Mouse (Mus musculus) kidney, postnatal 0 days (tissue): ENCODE data around the gene Matn1. TPM values are rescaled to one million over a fixed set of nuclear protein-coding genes. Genes with fewer than 3 reads are reported as not detected.

Experiments
- ATAC-seq: fragments of 200-750 bp; cut with Nextera tagmentation; replicated peaks from 2 replicates; pipeline ENCODE4 v1.8.0; 2017; ENCODE audit warnings: low read depth, moderate number of reproducible peaks, moderate TSS enrichment, moderate library complexity; ENCODE audit not compliant: low FRiP score
- DNase-seq: peaks from one replicate; pipeline ENCODE4 v3.0.0-alpha.2; 2016; ENCODE audit warnings: low spot score
- H3K27ac ChIP-seq: fragments of 300-500 bp; sonication (generic); 2 replicates; pipeline ENCODE4 v1.5.1; 2014; ENCODE audit warnings: mild to moderate bottlenecking
- H3K27me3 ChIP-seq: fragments of 300-500 bp; sonication (generic); 2 replicates; pipeline ENCODE4 v1.6.1; 2014; ENCODE audit warnings: low read length, mixed read lengths; ENCODE audit not compliant: insufficient read depth
- H3K36me3 ChIP-seq: fragments of 300-500 bp; sonication (generic); 2 replicates; pipeline ENCODE4 v1.6.1; 2014; ENCODE audit warnings: low read length, mixed read lengths; ENCODE audit not compliant: insufficient read depth
- H3K4me1 ChIP-seq: fragments of 300-500 bp; sonication (generic); replicated peaks from 2 replicates; pipeline ENCODE4 v1.6.1; 2014; ENCODE audit warnings: antibody characterized with exemption, low read length, mixed read lengths; ENCODE audit not compliant: insufficient read depth
- H3K4me2 ChIP-seq: fragments of 300-500 bp; sonication (generic); 2 replicates; pipeline ENCODE4 v1.6.1; 2014; ENCODE audit warnings: mild to moderate bottlenecking, low read length, moderate library complexity, mixed read lengths
- H3K4me3 ChIP-seq: fragments of 300-500 bp; sonication (generic); replicated peaks from 2 replicates; pipeline ENCODE4 v1.5.1; 2014; ENCODE audit warnings: low read depth, low read length
- H3K9ac ChIP-seq: fragments of 300-500 bp; sonication (generic); 2 replicates; pipeline ENCODE4 v1.6.1; 2014; ENCODE audit warnings: low read depth, low read length
- H3K9me3 ChIP-seq: fragments of 300-500 bp; sonication (generic); replicated peaks from 2 replicates; pipeline ENCODE4 v1.6.1; 2016; ENCODE audit warnings: low read length, inconsistent platforms, mixed read lengths
- CTCF ChIP-seq: IDR thresholded peaks from 2 replicates; pipeline ENCODE4 v1.5.1; 2016; ENCODE audit warnings: antibody characterized with exemption, low read depth, mild to moderate bottlenecking, moderate library complexity
- WGBS: fragments of 180-500 bp; shearing (Covaris S2); extraction: QIAGEN DNeasy Blood & Tissue Kit; methylation state at CpG from one replicate; pipeline ENCODE4 v1.1.7; 2014; 5-methylcytosine and 5-hydroxymethylcytosine counted together
- polyA plus RNA-seq: library from polyadenylated mRNA; unstranded; fragments of >200 nt; fragmentation: Nextera tagmentation; extraction: Ambion mirVana; gene quantifications from 2 replicates; pipeline ENCODE4 v1.2.1, GENCODE M21; 2015

Gene Matn1
- polyA plus RNA-seq, 1 experiment from 2014 or later, result 0.29 TPM

GRCm38 (mm10) chr4:130987046-130987445 is 42.9 kb downstream of the Matn1 start:
- no peak for DNase-seq
- H3K4me3 ChIP-seq, result no peak overlapping the region
- 68% methylated on average over 4 of the region's 4 CpGs for WGBS
- no peaks in the 10 kb centered on the region for H3K36me3 ChIP-seq
- no peak overlapping the region for H3K9ac ChIP-seq
- ATAC-seq, result no peak
- no peak for TF ChIP-seq CTCF
- no peaks in the 10 kb centered on the region for H3K27me3 ChIP-seq
- H3K4me2 ChIP-seq, result no peak overlapping the region
- H3K4me1 ChIP-seq, result no peaks in the 10 kb centered on the region
- H3K27ac ChIP-seq, result no peak overlapping the region
- H3K9me3 ChIP-seq, result no peaks in the 10 kb centered on the region

- H3K27me3 ChIP-seq, result no peaks in the 10 kb centered on the region
- 67% methylated on average over 6 of the region's 6 CpGs for WGBS
- no peak overlapping the region for H3K4me2 ChIP-seq
- no peaks in the 10 kb centered on the region for H3K36me3 ChIP-seq
- H3K9ac ChIP-seq, result no peak overlapping the region
- TF ChIP-seq CTCF, result no peak
- DNase-seq (no peak), ATAC-seq (no peak)
- no peak overlapping the region for H3K4me3 ChIP-seq
- no peaks in the 10 kb centered on the region for H3K4me1 ChIP-seq
- no peak overlapping the region for H3K27ac ChIP-seq
- H3K9me3 ChIP-seq, result no peaks in the 10 kb centered on the region
Measured at GRCm38 (mm10) chr4:130988219-130988839, 44.1 kb downstream of the Matn1 start.

DNA sequence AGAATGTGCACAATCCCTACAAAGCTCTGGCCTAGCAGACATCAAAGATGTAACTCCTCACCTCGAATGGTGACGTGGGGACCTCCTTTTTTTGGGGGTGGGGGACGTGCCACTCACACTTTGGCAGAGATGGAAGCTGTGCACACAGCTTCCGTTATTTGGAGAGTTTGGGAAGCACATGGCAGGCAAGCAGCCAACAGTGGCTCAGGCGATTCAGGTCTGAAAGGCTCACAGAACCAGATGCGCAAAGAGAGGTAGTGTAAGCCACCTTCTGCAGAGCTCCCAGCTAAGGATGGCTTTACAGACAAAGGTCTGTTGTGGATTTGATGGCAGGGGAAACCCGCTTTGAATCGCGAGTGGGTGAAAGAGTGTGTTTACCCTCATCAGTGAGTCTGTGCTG is 45.0 kb downstream of the Matn1 start:
- TF ChIP-seq CTCF, result no peak
- no peaks in the 10 kb centered on the region for H3K4me1 ChIP-seq
- no peak overlapping the region for H3K27ac ChIP-seq
- H3K27me3 ChIP-seq, result no peaks in the 10 kb centered on the region
- ATAC-seq (no peak), DNase-seq (no peak)
- H3K9ac ChIP-seq, result no peak overlapping the region
- no peaks in the 10 kb centered on the region for H3K36me3 ChIP-seq
- no peaks in the 10 kb centered on the region for H3K9me3 ChIP-seq
- H3K4me2 ChIP-seq, result no peak overlapping the region
- 65% methylated on average over 9 of the region's 9 CpGs for WGBS
- no peak overlapping the region for H3K4me3 ChIP-seq

GRCm38 (mm10) chr4:130990966-130991365 is 46.8 kb downstream of the Matn1 start:
- DNase-seq (no peak), ATAC-seq (no peak)
- Histone ChIP-seq H3K4me2 (no peak overlapping the region), H3K9ac (no peak overlapping the region), H3K27me3 (no peaks in the 10 kb centered on the region), H3K27ac (no peak overlapping the region), H3K36me3 (no peaks in the 10 kb centered on the region), H3K4me3 (no peak overlapping the region), H3K9me3 (no peaks in the 10 kb centered on the region; the same call in 1 of the 2 replicates), H3K4me1 (no peaks in the 10 kb centered on the region)
- TF ChIP-seq CTCF, result no peak
- WGBS, result 95% methylated on average over 5 of the region's 5 CpGs

GRCm38 (mm10) chr4:130994556-130994955 is 50.4 kb downstream of the Matn1 start:
- no peak overlapping the region for H3K4me2 ChIP-seq
- no peak overlapping the region for H3K27ac ChIP-seq
- WGBS, result 89% methylated on average over 8 of the region's 8 CpGs
- no peaks in the 10 kb centered on the region for H3K4me1 ChIP-seq
- H3K4me3 ChIP-seq, result no peak overlapping the region
- H3K9me3 ChIP-seq, result no peaks in the 10 kb centered on the region; the same call in 1 of the 2 replicates
- H3K9ac ChIP-seq, result no peak overlapping the region
- H3K27me3 ChIP-seq, result no peaks in the 10 kb centered on the region
- no peak for ATAC-seq
- TF ChIP-seq CTCF, result no peak
- DNase-seq, result no peak
- H3K36me3 ChIP-seq, result no peaks in the 10 kb centered on the region

DNA sequence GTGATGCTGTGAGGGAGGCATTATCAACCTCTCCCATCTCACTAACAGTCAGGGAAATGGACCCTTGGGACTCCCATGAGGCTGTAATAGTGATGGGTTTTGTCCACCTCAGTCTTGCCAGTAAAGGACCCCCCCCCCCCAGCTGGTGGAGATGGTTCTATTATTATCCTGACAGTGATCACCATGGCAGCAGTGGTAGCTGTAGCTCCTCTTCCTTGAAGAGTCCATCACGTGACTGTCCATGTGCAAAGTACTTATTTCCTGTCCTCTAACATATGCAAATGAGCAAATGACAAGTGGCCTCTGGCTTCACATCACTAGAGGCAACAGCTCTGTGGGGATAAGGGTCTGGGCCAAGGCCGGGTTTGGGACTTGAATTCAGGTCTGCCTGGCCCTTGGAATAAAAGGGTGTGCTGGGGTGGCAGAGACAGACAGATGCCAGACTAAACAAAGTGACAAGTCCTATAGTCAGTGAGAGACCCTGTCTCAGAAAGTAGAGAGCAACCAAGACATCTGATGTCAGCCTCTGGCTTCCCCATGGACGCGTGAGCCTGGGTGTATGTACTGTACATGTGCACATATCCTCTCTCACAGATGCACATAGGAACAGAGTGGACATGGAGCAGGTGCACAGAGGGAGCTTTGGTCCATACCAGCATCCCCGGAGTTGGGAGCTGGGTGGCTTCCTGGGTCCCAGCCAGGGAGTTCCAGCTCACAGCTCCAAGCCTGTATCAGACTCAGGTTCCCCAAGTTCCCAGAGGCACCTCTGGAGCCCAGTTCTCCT is 55.8 kb downstream of the Matn1 start:
- no peaks in the 10 kb centered on the region for H3K4me1 ChIP-seq
- H3K9ac ChIP-seq, result no peak overlapping the region
- no peaks in the 10 kb centered on the region for H3K27me3 ChIP-seq
- TF ChIP-seq CTCF, result no peak
- WGBS, result 77% methylated on average over 5 of the region's 5 CpGs
- no peak overlapping the region for H3K4me2 ChIP-seq
- no peaks in the 10 kb centered on the region for H3K36me3 ChIP-seq
- no peaks in the 10 kb centered on the region; the same call in 1 of the 2 replicates for H3K9me3 ChIP-seq
- DNase-seq (no peak), ATAC-seq (no peak)
- H3K27ac ChIP-seq, result no peak overlapping the region
- H3K4me3 ChIP-seq, result no peak overlapping the region
